In genomic region chr4:86689056-86689735, GRCm38 (mm10) we compare ENCODE assay signal across 12 mouse cellular contexts. TPM values are rescaled to one million over a fixed set of nuclear protein-coding genes. Genes with fewer than 3 reads are reported as not detected.
DNase-seq lines count a peak whose midpoint lies in the region; ATAC-seq and TF ChIP-seq lines count a peak whose summit lies in the region.
"Had no signal": no experiment of that assay in that cellular context is flagged by ENCODE, and none has a peak within 500 bp of the region (broad histone marks: within the 10 kb centered on the region; RNA-seq: fewer than 3 reads in every experiment).

No protein-coding gene starts in this region.

- peak overlapping the region; percentile 83 for H3K27ac ChIP-seq in lung, embryonic 15.5 days
- H3K27ac ChIP-seq in liver, embryonic 16.5 days (ENCODE audit: low read length): peak overlapping the region; percentile 68

- no peak for TF ChIP-seq POLR2A in lung, adult 2 months (IDR thresholded peaks at IDR 0.05; ENCODE audit: borderline replicate concordance, extremely low read depth, low read depth, low read length)

- H3K36me3 ChIP-seq in lung, embryonic 15.5 days: no peaks in the 10 kb centered on the region
- no peaks in the 10 kb centered on the region for H3K36me3 ChIP-seq in liver, embryonic 16.5 days (ENCODE audit: control insufficient read depth, insufficient read depth)

- DNase-seq in cerebellum, postnatal 10 days: peak; percentile 30 to 62
- DNase-seq in cerebellum, adult 11-12 months: no peak
- no peak for DNase-seq in lung, adult 2 months
- no peak for DNase-seq in left cerebral cortex, adult 11 months (ENCODE audit: low spot score)
- no peak for DNase-seq in cerebellum, postnatal 4 days (ENCODE audit: low spot score in 2 of 2)
- no peak for DNase-seq in layer of hippocampus, adult 11-12 months (ENCODE audit: low spot score)
- DNase-seq: left cerebral cortex, postnatal 4 days; retina, postnatal 1 day had no signal

- H3K9ac ChIP-seq in lung, embryonic 15.5 days: no peak overlapping the region
- no peak overlapping the region for H3K9ac ChIP-seq in liver, embryonic 16.5 days (ENCODE audit: low read depth, low read length)

- peaks cover 27% of the 10 kb centered on the region for H3K4me1 ChIP-seq in lung, embryonic 15.5 days
- peaks cover 9% of the 10 kb centered on the region for H3K4me1 ChIP-seq in lung, adult 2 months (ENCODE audit: control insufficient read depth, insufficient read depth, low read length)
- H3K4me1 ChIP-seq in liver, embryonic 16.5 days (ENCODE audit: control insufficient read depth, low read depth, low read length): peaks cover 14% of the 10 kb centered on the region

- TF ChIP-seq CTCF in lung, adult 2 months (IDR thresholded peaks at IDR 0.05; ENCODE audit: insufficient read depth, low read length): no peak

- no peak overlapping the region for H3K4me3 ChIP-seq in lung, embryonic 15.5 days
- no peak overlapping the region for H3K4me3 ChIP-seq in lung, adult 2 months (replicated peaks; ENCODE audit: extremely low read depth, low read depth, low read length)
- H3K4me3 ChIP-seq in liver, embryonic 16.5 days (ENCODE audit: low read depth, low read length): no peak overlapping the region
- H3K4me3 ChIP-seq: erythroblast, embryonic 14.5 days had no signal

- H3K4me2 ChIP-seq in lung, embryonic 15.5 days: 0 out of 2 replicates have a peak overlapping the region, but pooled peaks have one; percentile 13
- no peak overlapping the region for H3K4me2 ChIP-seq in liver, embryonic 16.5 days (ENCODE audit: low read depth, low read length)
- H3K4me2 ChIP-seq: midbrain, embryonic 11.5 days had no signal

- 40% methylated on average over 10 of the region's 10 CpGs for WGBS in lung, embryonic 15.5 days
- WGBS in lung, adult 2 months: 32% methylated on average over 10 of the region's 10 CpGs
- WGBS in liver, embryonic 16.5 days (ENCODE audit: insufficient replicate concordance): 55% methylated on average over 10 of the region's 10 CpGs

- no peaks in the 10 kb centered on the region for H3K9me3 ChIP-seq in lung, embryonic 15.5 days
- H3K9me3 ChIP-seq in liver, embryonic 16.5 days (replicated peaks; ENCODE audit: control insufficient read depth, low read length): no peaks in the 10 kb centered on the region

- H3K27me3 ChIP-seq in lung, embryonic 15.5 days: no peaks in the 10 kb centered on the region
- no peaks in the 10 kb centered on the region for H3K27me3 ChIP-seq in liver, embryonic 16.5 days (ENCODE audit: control insufficient read depth, insufficient read depth, low read depth, low read length)

- ATAC-seq in lung, embryonic 15.5 days (ENCODE audit: borderline replicate concordance, extremely low read depth, low FRiP score, low TSS enrichment): peak; percentile 45; the same call in 1 of the 2 replicates
- no peak for ATAC-seq in liver, embryonic 16.5 days (ENCODE audit: low read depth)

RNA-seq across cellular contexts. Expression of gene Plin2, which starts 19.3 kb away (rescaled TPM):
- 124 and 134 TPM in 2 replicates for polyA plus RNA-seq in lung, embryonic 15.5 days (2015; fragmentation: Nextera tagmentation; extraction: Ambion mirVana)
- polyA plus RNA-seq in lung, adult 2 months (2012; rRNA removed): 165 and 207 TPM in 2 replicates
- polyA plus RNA-seq in liver, embryonic 16.5 days (2015; fragmentation: Nextera tagmentation; extraction: Ambion mirVana): 155 and 157 TPM in 2 replicates

RNA-seq across cellular contexts. Expression of gene Dennd4c, which starts 59.2 kb away (rescaled TPM):
- 7.0 and 7.1 TPM in 2 replicates for polyA plus RNA-seq in lung, embryonic 15.5 days (2015; fragmentation: Nextera tagmentation; extraction: Ambion mirVana)
- polyA plus RNA-seq in lung, adult 2 months (2012; rRNA removed): 5.9 and 7.3 TPM in 2 replicates
- 1.9 and 2.1 TPM in 2 replicates for polyA plus RNA-seq in liver, embryonic 16.5 days (2015; fragmentation: Nextera tagmentation; extraction: Ambion mirVana)

Comparison
In these comparisons a context has a peak if more than half of its experiments do, and no peak if none do; other contexts are left out.
1. DNase-seq: peak in cerebellum, postnatal 10 days (2 of 2); none in cerebellum, adult 11-12 months (single experiment), lung, adult 2 months (single experiment), left cerebral cortex, adult 11 months (single experiment), cerebellum, postnatal 4 days (0 of 2) and layer of hippocampus, adult 11-12 months (single experiment).